Mouse (Mus musculus) gastrocnemius, postnatal 4 days (tissue): ENCODE measurements around the gene Cd101. TPM values are rescaled to one million over a fixed set of nuclear protein-coding genes. Genes with fewer than 3 reads are reported as not detected.

Source experiments
- DNase-seq, 2 experiments: peaks; one replicate each; pipeline ENCODE4 v3.0.0; 2021 to 2022; ENCODE audit warnings: low spot score in 2 of 2, mixed read lengths in 2 of 2
- total RNA-seq, 2 experiments: library from RNA; stranded (reverse); gene quantifications; 2 replicates each; pipeline ENCODE4 v1.2.3; 2021

The Cd101 gene
- total RNA-seq, 2 experiments from 2014 or later: 0.57 to 0.91 TPM

DNA sequence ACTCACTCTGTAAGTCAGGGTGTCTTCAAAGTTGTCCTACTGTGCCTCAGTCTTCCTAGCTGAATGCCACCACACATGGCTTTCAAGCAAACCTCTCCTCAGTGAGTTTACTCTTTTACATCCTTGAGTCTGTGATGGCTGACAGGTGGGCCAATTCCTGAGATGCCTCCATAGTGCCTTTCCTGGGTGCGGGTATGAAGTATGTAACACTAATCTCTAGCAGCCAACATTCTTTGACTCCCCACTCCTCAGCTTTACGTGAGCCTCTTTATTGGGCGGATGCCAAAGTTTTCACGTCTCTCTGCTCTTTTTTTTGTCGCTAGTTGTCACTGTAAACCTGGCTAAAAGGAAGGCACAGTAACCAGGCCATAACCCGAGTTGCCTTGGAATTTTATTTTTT lies 24.0 kb downstream of the Cd101 start:
- DNase-seq: no peak

DNA sequence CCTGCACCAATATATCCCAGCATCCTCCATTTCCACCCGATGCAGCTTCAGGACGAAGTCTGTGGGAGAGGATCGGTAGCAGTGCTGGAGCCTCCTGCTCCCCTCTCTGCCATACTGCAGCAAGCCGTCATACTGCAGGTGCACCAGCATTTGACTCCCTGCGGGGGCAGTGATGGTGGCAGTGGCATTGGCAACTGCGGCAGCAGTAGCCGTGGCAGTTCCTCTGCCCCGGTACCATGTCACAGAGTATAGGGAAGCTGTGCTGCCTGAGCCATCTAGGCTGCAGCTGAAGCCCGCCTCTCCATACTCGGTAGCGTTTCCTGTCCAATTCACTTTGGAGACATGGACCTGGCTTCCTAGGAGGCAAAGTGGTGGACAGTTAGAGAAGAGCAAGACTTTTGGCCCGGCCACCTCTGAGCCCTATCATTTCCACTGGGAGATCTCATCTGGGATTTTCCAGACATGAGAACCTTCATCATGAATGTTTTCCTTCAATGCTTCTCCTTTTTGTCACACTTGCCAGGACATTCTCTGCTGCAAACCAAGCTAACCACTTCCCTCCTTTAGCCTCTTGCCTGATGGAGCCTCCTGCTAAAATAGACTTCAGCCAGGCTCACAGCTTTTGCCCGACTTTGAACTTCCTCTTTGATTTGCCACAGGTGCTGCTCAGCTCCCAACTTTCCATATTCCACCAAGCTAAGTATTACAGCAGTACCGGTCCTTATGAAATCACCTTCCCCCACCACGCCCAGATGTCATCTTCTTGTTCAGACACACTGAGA lies 25.6 kb downstream of the Cd101 start:
- no peak for DNase-seq

DNA sequence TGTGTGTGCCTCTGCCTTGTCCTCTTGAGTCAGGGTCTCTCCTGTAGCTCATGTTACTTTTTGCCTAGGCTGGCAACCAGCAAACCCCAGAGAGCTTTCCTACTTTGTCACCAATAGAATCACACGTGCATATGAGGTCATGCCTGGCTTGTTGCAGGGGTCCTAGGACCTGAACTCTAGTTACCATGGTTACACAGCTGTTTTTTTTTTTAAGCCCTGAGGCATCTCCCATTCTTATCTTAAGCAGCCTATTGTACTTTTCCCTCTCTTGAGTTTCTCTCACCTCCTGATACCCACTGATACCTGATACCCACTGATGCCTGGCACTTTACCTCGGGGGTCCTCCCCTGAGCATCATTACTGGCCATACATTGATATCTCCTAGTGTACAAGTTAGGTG lies 29.6 kb downstream of the Cd101 start:
- no peak for DNase-seq

DNA sequence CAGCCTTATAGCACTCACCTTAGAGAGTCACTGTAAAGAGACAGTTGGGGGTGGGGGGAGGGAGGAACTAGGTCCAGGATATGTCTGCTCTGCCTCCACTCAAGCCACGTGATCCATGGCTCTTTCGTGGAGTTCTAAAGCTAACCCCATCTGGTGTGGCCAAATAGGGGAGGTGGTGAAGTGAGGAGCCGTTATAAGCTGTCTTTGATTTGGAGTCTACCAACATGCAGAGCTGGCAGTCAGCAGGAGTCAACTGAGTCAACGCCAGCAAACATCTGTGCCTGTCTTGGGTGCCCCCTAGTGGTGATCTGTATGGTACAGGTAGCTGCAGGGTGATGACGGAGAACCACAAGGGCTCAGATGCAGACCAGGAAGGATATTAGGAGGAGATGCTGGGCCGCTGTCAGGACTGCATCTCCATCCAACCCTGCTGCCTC lies 30.4 kb downstream of the Cd101 start:
- DNase-seq: peak; percentile 31 to 72

DNA sequence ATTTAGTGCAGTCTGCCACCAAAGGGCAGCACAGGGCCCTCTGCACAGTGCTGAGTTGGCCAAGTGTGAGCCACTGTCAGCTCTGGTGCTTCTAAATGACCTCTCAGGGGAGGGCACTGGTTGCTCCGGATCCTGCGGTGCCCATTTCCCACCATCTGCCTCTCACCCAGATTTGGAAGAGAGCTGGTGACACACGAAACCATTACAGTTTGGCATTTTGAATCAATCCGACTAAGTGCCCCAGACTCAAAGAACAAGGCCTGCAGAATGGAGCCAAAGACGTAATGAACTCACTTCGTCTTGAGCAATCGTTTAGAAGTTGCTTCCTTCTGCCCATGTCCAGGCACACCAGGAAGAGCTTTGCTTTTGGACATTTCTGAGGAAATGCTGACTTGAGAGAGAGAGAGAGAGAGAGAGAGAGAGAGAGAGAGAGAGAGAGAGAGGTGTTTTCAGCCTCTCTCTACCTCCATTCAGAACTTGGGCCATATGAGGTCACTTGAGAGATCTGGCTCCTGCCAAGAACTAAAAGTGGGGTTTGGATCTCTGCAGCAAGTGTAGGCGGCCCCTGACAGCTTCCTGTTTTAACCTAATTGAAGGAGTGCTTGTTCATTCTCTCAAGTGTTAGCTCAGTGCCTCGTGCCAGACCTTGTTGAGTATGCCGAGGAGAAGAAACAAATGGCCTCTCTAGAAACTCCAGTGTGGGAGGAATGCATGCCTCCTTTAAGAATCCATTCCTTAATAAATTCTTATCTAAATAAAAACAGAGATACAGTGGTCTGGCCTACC lies 31.4 kb downstream of the Cd101 start:
- DNase-seq: no peak

DNA sequence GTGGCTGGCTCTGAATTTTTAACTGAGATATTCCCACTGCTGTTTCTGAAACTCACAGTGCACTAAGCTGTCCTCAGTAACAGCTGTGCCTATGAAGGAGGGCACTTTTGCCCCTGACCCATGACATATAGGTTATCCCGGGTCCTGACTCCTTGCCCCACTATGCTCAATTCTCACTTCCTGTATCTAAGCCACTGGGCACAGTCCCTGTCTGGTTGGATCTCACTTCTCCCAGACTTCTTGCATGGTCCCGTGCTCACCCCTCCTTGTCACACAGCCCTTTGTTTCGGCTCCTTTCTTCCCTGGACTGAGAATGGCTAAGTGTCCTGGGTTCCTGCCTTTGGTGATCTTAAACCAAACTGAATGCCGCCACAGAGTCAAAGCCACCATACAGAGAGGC lies 35.1 kb downstream of the Cd101 start:
- no peak for DNase-seq

DNA sequence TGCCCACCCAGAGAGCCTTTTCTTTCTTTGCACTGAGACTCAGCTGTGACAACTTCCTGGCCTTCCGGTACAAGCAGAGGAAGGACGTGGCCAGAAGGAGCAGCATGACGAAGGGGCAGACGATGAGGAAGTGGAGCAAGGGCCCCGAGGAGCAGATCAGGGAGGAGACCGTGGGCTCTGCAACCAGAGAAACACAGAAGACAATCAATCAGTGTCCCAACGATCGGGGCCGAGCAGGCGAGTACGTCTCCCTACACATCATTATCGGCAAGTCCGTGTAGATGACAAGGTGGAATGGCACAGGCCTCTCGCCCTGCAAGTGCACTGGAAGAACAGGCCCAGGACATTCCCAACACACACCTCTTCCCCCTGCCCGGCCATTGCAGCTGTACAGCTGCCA lies 35.6 kb downstream of the Cd101 start:
- no peak for DNase-seq

DNA sequence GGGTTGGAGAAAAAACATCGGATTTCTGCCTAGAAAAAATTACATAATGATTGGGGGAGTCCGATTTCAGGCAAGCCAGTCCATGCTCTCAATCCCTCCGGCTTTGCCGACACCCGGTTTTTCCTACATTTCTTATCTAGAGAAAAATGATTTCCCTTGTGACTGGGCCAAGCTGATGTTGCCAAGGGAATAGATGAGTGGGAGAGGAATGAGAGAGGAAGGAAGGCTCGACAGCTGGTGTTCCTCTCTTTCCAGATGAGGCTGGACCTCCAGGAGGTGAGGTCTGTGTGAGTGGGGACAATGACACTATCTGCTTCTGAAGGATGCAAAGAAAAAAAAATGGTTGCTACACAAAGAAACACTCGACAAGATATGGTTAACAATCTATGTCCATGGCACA lies 36.2 kb downstream of the Cd101 start:
- no peak for DNase-seq

DNA sequence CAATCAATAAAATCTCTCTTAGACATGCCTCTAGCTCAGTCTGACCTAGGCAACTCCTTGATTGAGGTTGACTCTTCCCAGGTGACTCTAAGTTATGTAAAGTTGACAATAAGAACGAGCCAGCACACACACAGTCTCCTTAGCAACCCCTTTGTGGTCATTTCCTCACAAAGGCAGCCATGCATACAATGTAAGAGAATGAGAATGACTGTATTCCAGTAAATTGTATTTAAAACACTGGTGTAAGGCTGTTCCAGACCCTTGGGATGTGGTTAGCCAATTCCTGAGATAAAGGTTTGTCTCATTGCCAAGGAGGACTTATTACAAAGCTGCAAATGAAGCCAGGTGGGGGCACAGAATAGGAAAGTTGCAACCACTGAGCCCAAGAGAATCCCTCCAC lies 39.1 kb downstream of the Cd101 start:
- no peak for DNase-seq

DNA sequence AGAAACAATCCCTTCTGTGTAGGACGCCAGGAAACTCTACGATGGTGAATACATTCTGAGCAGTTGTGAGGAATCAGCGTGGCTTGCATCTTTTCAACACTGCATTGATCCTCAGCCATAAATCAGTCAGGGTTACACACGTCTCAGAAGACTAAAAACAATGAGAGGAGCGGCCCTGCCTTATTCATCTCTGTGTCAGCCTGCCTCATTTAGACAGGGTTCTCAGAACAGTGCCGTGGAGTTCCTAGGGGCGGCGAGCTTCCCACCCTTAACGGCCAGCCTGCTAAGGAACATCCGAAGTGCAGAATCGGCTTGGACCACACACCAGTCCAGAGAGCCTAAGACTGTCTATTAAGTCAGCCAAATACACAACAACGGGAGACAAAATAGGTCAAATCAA lies 39.9 kb downstream of the Cd101 start:
- DNase-seq: no peak

DNA sequence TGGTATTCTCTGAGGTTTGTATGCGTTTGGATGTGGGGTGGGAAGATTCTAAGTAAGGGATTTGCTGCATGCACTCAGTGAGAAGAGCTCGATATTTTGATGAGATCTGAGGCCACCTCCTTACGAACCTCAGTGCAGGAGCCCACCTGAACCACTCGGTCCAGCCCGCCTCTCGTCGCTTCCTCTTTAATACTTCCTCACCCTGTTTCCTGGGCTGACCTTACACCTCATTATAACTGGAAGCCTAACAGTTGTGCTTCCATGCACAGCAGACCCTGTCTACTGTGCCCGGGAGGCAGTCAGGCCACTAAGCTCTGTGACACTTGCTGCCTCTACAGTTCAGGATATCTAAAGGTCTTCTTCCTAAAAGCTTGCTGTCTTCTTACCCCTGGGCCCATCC lies 50.1 kb downstream of the Cd101 start:
- DNase-seq: no peak

DNA sequence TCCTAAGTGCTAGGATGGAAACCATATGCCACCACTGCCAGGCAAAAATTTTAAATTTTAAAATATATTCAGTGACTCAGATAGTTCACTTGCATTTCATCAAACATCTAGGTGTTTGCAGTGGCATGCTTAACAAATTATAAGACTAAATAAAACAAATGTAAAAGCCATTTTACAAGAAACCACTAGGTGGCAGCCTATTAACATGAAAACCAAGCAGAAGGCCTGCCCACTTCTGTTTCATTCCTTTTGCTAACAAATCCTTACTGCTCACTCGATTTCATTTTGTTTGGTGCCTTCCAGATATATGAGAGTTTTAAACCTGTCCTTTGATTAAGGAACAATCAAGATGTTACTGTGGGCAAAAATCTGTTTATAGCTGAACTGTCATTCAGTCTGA lies 55.5 kb downstream of the Cd101 start:
- DNase-seq: no peak

DNA sequence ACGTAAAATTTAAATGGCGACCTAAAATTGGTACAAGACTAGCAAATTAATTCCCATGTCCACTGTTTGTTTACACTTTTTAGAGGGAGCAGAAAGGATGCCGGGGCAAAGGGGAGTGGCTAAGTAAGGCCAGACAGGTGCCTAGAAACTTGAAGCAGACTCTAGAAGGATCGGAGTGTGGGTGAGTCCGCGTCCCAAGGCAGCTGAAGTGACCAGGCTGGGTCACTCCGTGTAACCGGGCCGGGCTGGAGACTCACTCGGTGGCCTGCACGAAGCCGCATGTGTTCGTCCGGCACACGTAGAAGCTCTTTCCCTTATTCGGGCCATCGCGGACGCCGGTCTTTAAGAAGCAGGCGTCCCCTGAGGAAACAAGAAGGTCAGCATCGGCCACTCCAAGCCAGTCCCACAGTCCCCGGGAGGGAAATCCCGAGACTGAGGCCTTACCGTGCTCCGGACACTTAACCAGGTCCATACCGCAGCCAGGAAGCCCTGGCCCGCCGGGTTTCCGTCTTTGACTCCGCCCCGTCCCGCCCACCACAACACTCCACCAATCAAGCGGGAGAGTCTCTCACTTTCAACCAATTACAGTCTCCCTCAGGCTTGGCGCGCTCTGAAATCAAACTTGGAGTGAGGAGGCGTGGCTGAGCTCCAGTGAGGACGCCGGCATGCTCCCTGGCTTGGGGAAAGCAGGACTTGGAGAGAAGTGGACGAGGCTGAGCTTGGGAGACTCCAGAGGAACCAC lies 60.0 kb downstream of the Cd101 start, which contains the start of gene Ttf2:
TSS of gene Ttf2 (minus strand) at position 488 of the 742 bp plus-strand sequence.
- DNase-seq: peak; percentile 81 to 93

DNA sequence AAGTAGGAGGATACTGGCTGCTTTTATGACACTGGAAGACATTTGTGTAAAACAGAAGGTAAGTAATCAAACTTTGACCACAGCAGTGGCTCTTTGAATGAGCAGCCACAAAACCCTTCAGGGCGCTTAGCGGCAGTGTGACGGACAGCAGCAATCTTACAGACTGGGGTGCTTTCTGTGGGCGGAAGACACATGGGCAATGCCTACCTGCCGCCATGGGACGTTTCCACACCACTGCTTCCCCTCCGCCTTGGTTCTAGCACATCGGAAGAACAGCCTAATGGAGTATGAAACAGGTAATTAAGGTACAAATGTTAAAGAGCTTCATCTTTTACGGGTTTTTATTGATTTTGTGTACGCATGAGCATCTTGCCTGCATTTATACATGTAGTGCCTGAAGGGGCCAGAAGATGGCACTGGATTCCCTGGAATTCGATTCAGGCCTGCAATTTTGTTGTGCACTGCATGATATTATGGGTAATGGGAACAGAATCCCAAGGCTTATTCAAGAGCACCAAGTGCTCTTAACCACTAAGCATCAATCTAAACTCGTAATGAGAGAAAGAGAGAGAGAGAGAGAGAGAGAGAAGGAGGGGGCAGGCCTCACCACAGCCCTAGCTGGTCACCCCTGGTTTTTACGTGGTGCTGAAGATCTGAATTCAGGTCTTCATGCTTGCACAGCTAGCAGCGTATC lies 65.4 kb downstream of the Cd101 start:
- peak in 1 of 2 experiments; percentile 24 for DNase-seq

DNA sequence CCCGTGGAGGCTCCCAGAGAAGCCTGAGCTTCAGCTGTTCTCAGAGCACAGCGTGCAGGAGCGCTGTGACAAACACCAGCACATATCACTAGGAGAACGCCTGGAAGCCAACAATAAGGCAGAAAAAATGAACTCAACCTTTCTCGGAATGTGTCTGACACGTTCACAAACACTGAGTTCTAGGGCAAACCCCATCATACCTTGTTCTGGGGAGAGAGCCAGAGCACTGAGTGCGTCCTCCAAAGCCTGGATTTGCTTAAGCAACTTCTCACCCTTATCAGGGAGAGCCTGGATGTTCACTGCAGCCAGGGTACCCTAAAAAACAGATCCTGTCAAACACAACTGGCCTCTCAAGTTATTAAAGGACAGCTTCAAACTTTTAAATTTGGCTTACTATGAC lies 67.9 kb downstream of the Cd101 start:
- no peak for DNase-seq

DNA sequence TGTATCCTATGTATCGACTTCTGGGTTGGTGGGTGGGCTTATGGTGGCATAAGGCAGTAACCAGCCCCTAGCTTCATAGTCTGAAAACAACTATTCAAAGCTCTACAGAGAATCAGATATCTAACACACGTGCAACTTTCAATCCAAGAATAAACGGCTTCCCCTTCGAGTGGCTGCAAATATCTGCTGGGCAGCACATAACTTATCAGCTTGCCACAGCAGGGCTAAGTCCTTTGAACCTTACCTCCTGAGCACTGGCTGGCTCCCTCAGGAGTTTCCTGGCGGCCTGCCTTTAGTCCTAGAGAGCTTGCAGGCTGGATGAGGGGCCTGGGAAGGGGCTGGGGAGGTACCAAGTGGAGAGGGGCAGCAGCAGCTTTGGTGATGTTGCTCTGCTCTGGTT lies 68.3 kb downstream of the Cd101 start:
- no peak for DNase-seq

DNA sequence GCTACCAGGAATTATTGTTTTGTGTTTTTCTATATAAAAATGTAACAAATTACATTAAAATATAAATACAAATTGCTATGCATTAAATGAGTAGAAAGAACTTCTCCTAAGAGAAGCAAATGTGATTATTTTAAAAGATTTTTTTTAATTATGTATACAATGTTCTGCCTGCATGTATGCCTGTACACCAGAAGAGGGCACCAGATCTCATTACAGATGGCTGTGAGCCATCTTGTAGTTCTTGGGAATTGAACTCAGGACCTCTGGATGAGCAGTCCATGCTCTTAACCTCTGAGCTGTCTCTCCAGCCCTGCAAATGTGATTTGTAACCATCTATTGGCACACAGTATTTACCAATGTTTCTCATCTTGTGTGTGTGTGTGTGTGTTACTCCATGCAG lies 74.7 kb downstream of the Cd101 start:
- no peak for DNase-seq

DNA sequence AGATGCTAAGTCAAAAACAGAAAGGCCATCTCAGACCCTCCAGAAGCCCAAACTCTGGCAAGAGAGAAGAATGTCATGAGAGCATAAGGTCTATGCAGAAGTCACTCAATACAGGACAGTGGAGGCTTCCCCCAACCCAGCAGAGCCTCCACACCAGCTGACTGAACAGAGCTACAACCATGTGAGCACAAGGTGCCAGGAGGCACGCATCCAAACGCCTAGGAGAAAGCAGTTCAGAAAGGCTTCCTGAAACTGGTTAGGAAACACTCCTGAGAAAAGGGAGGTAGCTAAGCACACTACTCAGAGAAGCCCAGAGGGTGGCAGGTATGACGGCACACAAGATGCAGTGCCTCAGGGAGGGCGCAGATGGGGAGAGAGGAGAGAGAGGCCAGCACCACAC lies 77.8 kb downstream of the Cd101 start:
- DNase-seq: no peak

DNA sequence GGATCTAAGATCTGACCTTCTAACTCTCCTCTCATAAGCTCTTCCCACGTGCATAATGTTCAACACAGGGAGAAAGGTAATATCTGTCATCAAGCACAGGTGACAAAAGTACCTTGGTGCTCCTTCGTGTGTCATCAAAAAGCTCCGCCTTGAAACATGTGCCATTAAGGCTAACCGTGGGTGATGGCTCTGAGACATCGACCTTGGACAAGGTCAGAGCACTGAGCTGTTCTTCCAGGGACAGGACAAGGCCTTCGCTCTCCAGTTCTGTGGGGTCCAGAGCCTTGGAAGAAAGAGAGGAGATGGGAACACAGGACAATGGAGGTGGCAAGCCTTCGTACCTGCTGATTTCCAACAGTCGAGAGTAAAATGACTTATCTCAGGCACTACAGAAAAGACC lies 82.1 kb downstream of the Cd101 start:
- no peak for DNase-seq
